Mouse (Mus musculus): ENCODE measurements around the gene Atp5d. TPM values are rescaled to one million over a fixed set of nuclear protein-coding genes. Genes with fewer than 3 reads are reported as not detected.
"Not testable (repeated sequence)": the region's sequence is repeated elsewhere in the genome, so short reads cannot be mapped to it uniquely, and the experiment has no call there.

The Atp5d gene
- total RNA-seq, 2 experiments from 2014 or later: 397 to 417 TPM

DNA sequence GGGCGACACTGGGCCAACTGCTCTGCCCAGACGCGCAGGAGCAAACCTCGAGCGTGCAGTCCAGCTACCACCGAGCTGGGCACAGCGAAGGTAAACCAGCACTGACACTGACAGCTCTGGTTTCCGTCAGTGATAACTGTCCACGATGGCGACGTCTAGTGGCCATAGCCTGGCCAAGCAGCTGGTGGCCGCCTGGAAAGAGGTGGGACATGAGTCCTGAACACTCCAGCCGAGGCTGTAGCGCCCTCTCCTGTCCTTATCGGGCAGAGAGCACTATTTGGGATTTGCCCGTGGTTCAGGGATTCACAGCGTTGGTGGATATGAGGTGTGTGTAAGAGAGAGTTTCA is 26.5 kb downstream of the Atp5d start:
- DNase-seq (ENCODE audit: low spot score in 2 of 2): peak; percentile 96 to 98

DNA sequence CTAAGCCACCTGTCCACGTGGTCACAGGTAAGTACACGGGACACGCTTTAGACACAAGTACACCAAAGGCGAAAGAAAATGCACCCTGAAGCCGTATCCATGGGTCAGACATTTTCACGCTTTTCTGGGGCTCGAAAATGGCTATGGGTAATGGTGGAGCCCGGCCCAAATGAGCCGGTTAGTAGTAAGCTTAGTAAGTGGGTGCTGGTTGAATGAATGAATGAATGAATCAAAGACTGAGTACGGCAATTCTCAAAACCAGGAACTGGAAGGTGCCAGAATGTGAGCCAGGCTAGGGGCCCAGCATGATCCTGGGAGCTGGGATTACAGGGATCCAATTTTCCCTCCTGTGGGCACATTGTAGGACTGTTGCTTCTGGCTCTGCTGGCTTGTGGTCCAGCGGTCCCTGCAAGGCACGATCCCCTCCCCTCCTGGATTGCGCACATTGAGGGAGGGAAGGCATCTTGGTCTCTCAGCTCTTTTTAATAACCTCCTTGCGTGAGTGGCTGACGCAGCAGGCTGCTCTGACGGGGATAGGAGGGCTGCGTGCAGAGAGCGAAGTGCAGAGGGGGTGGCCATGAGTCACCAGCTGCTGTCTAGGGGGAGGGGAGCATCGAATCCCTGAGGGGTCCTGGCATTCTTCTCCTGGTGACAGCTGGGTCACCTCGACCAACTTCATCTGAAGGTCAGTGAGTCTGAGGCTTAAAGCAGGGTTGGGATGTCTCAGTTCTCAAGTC is 27.1 kb downstream of the Atp5d start, which contains the start of gene Cirbp:
Gene Cirbp, plus strand, starts transcription at position 594 of the 737 bp plus-strand sequence.
- DNase-seq (ENCODE audit: low spot score in 2 of 2): no peak

DNA sequence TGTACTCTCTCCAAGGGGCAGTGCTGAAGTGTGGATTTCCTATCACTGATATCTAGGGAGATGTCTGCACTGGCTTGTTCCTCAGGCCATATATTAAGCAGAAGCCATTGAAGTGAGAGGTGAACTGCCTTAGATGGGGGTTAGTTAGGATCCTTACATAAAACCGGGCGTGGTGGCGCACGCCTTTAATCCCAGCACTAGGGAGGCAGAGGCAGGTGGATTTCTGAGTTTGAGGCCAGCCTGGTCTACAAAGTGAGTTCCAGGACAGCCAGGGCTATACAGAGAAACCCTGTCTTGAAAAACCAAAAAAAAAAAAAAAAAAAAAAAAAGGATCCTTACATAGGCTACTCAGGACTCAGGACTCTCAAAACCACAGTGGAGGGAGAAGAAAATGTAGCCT is 27.7 kb downstream of the Atp5d start:
- not testable (repeated sequence) for DNase-seq (ENCODE audit: low spot score in 2 of 2)

DNA sequence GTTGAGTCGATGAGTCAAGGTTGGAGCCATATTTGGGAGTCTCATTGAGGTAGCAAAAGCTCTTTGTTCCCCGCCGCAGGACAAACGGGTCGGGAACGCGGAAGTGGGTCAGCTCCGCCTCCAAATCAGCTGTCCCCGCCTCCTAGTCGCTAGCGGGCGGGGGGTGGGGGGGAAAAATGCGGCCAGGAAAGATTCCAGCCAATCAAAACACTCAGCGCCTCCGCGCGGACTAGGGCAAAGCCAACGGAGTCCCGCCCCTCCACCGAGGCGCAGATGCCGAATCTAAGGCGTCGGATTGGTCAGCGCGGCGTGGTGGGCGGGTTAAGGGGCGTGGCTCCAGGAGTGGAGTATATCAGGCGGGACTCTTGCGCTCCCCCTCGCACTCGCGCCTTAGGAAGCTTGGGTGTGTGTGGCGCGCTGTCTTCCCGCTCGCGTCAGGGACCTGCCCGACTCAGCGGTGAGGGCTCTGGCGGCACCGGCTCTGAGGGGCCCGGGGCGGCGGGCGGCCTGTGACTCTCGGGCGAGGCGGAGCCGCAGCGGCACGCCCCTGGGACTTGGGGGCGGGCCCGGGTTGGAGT is 29.1 kb downstream of the Atp5d start:
- DNase-seq (ENCODE audit: low spot score in 2 of 2): peak; percentile 99

DNA sequence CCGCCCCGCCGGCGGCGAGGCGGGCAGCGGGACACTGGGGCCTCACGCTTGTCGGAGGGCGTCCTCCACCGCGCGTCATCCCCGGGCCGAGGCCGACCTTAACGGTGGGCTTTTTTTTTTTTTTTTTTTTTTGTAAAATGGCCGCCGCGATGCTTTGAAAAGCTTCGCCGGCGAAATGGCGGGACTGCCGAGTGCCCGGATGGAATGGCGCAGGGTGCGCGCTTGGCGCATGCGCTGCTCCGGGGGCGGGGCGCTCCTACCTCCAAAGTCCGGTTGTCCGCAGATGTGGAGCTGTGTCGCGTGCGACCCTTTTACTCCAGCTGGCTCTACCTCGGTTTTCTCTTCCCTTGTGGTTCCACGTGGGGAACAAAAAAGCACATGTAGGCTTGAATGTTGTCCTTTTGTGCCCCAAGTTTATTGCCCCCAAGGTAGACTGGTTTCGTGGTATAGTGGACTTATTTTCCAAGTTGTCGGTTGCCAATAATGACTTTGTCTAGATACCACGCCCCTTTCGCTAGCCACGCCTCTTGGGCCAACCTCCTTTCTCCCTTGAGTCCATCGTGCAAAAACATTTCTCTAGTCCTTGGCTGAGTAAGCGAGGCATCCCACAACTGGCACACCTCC is 29.7 kb downstream of the Atp5d start:
- peak; percentile 89 to 92 for DNase-seq (ENCODE audit: low spot score in 2 of 2)

DNA sequence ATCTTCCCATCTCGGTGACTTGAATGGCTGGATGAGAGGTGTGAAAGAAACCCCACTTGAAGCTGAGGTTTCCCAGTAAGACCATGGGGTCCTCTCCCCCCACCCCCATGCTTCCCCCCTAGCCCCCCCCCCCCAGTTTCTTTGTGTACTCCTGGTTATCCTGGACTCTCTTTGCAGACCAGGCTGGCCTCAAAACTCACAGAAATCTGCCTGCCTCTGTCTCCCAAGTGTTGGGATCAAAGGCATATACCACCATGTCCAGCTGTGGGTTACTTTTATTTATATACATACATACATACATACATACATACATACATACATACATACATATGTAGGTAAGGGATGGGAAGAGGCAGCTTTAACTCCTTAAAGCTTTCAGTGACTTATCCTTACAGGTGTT is 30.6 kb downstream of the Atp5d start:
- DNase-seq (ENCODE audit: low spot score in 2 of 2): no peak

DNA sequence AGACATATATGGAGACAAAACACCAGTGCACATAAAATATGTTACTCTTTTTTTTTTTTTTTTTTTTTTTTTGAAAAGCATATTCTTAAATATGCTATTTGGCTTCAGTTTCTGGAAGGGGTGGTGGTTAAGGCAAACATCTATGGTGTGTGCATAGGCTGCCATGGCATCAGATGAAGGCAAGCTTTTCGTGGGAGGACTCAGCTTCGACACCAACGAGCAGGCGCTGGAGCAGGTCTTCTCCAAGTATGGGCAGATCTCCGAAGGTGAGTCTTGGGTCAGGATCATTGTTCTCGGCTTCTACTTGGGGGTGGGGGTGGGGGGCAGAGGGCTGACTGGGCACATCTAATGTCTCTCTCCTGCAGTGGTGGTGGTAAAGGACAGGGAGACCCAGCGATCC is 31.2 kb downstream of the Atp5d start:
- DNase-seq (ENCODE audit: low spot score in 2 of 2): no peak

DNA sequence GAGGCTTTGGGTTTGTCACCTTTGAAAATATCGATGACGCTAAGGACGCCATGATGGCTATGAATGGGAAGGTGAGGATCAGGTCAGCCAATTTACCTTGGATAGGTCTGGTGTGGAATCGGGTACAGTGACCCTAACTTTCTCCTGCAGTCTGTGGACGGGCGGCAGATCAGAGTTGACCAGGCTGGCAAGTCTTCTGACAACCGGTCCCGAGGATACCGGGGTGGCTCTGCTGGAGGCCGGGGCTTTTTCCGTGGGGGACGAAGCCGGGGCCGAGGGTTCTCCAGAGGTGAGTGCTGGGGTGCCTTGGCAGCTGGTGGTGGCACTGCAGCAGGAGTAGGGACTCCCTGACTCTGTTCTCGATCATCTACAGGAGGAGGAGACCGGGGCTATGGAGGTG is 31.6 kb downstream of the Atp5d start:
- no peak for DNase-seq (ENCODE audit: low spot score in 2 of 2)

DNA sequence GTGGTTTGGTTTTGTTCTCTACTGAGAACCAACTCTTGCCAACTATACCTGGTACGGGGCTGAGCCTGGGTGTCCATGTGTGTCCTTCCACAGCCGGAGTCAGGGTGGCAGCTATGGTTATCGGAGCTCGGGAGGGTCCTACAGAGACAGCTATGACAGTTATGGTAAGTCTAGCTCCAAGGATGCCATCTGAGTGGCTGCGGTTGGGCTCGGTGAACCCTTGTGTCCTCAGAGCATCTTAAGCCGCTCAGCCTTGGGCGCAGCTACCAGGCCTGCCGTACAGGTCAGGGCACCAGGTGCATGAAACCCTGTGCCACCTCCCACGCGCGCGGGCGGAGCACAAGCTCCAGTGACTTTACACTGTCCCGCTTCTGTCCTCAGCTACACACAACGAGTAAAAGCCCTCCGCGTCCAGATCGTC is 32.2 kb downstream of the Atp5d start:
- DNase-seq (ENCODE audit: low spot score in 2 of 2): no peak

DNA sequence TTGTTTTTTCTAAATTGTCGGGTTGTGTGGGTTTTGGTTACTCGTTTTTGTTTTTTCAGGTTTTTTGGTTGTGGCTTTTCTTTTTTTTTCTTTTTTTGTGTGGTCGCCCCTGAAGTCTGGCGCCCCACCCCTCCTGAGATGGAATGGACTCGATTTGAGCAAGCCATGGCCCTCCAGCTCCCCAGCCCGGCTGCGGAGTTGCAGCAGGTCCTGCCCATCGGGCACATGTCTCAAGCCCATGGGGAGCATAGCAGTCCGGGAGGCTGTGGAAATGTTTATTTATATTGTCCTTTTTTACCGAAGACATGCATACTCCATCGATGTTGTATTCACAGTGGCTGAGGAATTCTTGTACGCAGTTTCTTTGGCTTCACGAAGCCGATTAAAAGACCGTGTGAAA is 32.8 kb downstream of the Atp5d start:
- no peak for DNase-seq (ENCODE audit: low spot score in 2 of 2)

DNA sequence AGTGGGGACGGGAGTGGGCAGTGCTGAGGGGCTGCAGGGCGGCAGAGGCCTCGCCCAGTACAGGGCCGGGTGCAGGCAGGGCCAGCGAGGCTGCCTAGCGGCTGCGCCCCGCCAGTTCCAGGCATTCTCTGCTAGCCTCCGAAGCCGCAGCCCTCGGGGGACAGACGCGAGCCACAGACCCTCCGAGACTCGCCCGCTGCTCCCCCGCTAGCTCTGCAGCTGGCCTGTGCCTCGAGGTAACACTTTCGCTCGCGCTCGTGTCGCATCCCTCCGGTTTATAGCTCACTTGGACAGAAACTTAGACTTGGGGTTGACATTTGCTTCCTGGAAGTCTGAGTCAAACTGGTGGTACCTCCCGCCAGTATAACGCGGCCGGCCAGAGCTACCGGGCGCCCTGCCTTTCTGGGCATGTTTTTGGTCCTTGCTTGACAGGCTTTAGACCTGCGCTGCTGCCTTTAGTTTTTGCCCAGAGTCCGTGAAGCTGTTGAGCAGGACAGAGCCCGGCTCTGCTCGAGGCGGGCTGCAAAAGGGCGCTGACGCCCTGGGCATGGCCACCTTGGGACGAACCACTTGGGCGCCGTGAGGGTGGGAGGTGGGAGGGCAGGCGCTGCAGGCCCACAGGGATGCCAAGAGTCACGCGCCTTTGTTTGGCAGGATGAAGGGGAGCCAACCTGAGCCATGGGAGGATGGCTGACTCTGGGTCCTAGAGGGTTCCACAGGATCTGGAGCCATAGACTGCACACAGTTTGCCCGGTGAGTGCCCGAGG is 33.5 kb downstream of the Atp5d start:
- no peak for DNase-seq (ENCODE audit: low spot score in 2 of 2)

DNA sequence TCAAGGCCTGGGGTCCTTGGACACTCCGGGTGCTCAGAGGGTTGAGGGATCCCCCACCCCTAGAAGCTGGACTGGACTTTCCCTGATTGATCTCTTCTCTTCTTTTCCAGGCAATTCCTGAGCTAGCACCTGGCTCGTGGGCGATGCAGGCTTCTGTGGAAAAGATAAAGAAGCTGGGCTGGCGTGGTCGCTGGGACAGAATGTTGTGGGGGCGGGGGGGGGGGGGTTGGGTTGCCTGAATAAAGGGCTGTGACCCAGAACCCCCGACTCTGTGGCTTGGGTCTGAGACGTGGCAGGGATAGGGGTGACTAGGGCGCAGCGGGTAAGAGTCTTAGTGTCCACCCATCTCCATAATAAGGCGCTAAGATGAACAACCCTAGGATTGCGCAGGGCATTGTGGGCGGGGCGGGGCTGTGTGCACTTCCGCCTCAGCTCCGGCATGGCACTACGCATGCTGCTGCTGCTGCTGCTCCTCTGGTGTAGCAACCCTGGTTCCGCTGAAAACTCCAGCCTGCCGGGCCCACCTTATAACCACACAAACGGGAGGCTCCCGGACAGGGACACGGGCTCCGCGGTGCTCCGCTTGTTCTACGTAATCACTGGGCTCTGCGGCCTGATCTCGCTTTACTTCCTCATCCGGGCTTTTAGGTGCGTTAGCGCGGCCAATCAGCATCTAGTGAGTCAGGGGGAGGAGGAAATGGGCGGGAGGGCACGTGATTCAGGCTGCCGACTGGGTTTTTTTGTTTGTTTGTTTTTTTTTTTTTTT is 34.3 kb downstream of the Atp5d start, which contains the start of gene 1600002K03Rik:
Gene 1600002K03Rik, plus strand, starts transcription at position 418 of the 766 bp plus-strand sequence.
- peak; percentile 91 to 92 for DNase-seq (ENCODE audit: low spot score in 2 of 2)

DNA sequence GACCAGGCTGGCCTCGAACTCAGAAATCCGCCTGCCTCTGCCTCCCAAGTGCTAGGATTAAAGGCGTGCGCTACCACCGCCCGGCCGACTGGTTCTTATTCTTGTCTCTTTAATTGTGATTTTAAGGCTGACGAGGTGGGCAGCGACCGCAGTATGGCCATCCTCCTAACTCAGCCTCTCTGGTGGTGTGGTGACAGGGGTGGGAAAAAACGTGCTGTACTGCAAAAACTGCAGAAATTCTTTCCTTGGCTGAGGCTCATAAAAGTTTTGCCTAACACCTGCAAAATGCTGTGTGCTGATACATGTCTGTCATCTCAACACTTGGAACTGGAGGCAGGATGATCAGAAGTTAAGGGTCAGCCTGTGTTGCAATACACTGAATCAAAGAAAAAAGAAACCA is 34.9 kb downstream of the Atp5d start:
- DNase-seq (ENCODE audit: low spot score in 2 of 2): no peak

DNA sequence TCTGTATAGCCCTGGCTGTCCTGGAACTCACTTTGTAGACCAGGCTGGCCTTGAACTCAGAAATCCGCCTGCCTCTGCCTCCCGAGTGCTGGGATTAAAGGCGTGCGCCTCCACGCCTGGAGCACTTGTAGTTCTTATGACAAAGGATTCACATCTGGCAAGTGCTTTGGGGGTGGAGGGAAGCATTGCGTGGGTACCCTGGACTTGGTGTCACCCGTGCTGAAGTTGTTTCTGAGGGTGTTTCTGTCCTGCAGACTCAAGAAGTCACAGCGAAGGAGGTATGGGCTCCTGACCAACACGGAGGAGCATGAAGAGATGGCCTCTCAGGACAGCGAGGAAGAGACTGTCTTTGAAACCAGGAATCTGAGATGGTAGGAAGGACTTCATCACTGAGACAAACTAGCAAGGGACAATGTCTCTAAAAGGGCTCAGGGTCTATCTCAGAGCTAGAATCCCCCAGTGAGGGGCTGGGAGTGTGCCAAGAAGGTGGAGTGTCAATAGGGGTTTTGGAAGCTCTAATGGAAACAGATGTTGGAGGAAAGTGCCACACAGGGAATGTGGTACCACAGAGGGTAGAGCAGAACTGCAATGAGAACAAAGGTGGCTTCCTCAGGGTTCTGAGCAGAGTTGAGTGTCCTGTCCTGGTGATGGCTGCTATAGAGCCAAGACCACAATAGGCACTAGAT is 35.7 kb downstream of the Atp5d start:
- no peak for DNase-seq (ENCODE audit: low spot score in 2 of 2)

DNA sequence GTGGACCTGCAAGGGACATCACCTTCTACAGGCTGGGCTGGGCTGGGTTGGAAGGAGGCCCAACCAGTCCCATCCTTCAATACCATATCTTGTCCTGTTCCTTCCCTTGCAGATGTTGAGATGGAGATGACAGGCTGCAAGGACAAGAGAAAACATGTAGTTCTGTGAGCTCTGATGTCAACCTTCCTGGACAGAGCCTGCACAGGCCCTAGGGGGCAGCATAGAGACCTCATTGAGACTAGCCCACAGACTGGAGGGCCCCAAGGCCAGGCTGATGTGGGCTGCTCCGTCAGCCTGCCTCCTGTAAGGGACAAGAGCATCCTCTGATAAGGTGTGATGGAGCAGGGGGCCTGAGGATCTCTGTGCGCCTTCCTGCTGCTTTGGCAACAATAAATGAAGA is 36.3 kb downstream of the Atp5d start:
- no peak for DNase-seq (ENCODE audit: low spot score in 2 of 2)

DNA sequence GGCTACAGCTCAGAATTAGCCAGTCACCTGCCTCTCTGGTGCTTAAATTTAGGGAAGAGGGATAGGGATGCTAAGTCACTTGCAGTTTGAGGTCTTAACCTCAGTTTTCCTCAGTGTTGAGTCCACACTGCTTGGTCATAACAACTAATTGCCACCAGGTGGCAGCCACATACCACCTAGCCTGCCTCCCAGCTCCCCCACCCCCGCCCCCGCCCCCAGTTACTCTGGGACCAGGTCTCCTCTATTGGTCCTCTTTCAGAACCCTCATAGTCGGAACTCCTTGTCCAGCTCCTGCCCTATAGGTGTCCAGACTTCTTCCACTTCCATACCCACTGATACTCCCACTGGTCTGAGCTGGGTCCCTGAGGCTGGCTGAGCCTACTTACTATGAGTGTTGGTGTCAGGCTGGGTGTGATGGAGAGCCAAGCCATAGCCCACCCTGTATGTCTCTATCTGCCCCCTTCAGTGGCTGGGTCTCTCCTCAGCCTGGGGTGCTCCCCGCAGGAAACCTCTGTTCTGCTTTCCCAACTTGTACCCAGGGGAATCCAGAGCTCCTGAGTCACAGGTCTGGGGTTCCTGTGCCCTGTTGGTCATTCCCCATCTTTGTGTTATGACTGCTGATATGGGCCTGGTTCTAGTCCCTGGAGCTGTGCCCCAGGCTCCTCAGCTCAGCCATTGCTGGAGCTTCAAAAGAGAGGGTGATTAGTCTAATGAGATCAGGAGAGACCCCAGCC is 37.3 kb downstream of the Atp5d start:
- no peak for DNase-seq (ENCODE audit: low spot score in 2 of 2)

DNA sequence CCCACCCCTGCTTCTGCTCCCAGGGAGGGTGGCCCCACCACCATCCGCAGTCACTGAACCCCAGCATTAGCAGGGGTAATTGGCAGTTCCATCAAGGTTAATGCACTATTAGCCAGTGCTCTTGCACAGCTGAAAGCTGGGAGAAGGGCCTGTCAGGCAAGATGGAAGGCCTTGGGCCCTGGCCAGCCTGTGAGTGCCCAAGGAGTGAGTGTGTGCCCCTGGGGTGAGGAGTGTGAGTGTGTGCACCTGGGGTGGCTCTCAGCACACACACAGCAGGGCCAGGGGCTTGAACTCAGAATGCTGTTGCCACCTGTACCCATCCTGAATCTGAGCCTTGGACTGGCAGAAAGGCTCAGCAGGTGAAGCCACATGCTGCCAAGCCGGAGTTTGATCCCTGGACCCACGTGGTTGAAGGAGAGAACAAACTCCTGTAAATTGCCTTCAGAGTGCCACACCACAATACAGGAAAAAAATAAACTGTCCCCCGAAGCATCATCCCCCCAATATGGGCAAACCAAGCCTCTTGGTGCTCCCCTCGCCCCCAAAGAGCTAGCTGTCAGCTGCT is 37.9 kb downstream of the Atp5d start:
- DNase-seq (ENCODE audit: low spot score in 2 of 2): no peak

DNA sequence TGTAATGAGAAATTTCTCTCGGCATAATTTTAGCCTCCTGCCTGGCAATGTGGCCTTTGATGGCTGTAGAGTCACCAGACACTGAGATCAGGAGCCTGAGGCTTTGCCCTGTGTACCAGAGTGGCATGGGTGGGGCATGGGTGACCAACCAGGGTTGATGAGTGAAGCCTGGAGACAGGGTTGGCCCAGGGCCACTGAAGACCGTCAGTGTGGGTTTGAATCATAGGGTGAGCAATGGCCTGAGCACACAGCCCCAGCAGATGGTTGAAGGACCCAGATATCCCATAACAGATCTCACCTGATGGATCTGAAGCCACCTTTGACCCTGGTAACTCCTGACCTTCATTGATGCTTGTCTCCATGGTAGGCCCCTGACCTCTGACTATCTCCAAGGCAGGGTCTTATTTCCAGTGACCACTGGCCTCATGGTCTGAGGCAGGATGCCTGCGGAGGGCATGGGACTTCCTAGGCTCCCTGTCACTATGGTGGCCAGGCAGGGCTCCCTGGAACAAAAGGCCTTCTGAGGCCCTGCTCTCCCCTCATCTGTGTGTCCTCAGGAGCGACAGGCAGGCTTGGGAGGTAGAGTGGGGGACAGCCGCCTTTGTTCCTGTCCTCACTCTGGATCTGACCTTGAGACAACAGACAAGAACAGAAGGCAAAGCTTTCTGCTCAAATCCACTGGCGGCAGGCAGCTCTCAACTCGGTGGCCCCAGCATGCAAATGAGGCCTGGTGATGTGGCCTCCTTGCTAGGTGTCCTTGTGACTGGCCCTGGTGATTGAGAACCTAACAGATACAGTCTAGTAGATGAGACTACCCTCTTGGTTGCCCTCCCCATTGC is 39.2 kb downstream of the Atp5d start:
- no peak for DNase-seq (ENCODE audit: low spot score in 2 of 2)

All from layer of hippocampus, postnatal 14 days (tissue).